Mouse (Mus musculus) liver, embryonic 13.5 days (tissue): ENCODE results near the gene Usp29. TPM values are rescaled to one million over a fixed set of nuclear protein-coding genes. Genes with fewer than 3 reads are reported as not detected.
A peak's percentile ranks its signal among the peaks of the same experiment; 100 is the strongest.

Experiments
- ATAC-seq: fragments of 200-750 bp; cut with Nextera tagmentation; 2 replicates; pipeline ENCODE4 v1.8.0; 2017; ENCODE audit warnings: low read depth, mild to moderate bottlenecking, moderate number of reproducible peaks, moderate library complexity
- DNase-seq: peaks from one replicate; pipeline ENCODE4 v3.0.0; 2022
- H3K27ac ChIP-seq: fragments of 300-500 bp; sonication (generic); 2 replicates; pipeline ENCODE4 v1.5.1; 2015; ENCODE audit warnings: moderate library complexity, mild to moderate bottlenecking, inconsistent platforms
- H3K27me3 ChIP-seq: fragments of 300-500 bp; sonication (generic); 2 replicates; pipeline ENCODE4 v1.6.1; 2015; ENCODE audit warnings: mild to moderate bottlenecking, inconsistent platforms
- H3K36me3 ChIP-seq: fragments of 300-500 bp; sonication (generic); 2 replicates; pipeline ENCODE4 v1.6.1; 2015; ENCODE audit warnings: mild to moderate bottlenecking, inconsistent platforms
- H3K4me1 ChIP-seq: fragments of 300-500 bp; sonication (generic); replicated peaks from 2 replicates; pipeline ENCODE4 v1.6.1; 2015; ENCODE audit warnings: inconsistent platforms
- H3K4me2 ChIP-seq: fragments of 300-500 bp; sonication (generic); 2 replicates; pipeline ENCODE4 v1.6.1; 2015; ENCODE audit warnings: inconsistent platforms, mild to moderate bottlenecking, moderate library complexity
- H3K4me3 ChIP-seq: fragments of 300-500 bp; sonication (generic); replicated peaks from 2 replicates; pipeline ENCODE4 v1.5.1; 2015; ENCODE audit warnings: mild to moderate bottlenecking, inconsistent platforms
- H3K9ac ChIP-seq: fragments of 300-500 bp; sonication (generic); 2 replicates; pipeline ENCODE4 v1.6.1; 2015; ENCODE audit warnings: mild to moderate bottlenecking, inconsistent platforms
- H3K9me3 ChIP-seq: fragments of 300-500 bp; sonication (generic); replicated peaks from 2 replicates; pipeline ENCODE4 v1.6.1; 2016; ENCODE audit warnings: inconsistent platforms
- WGBS: fragments of 180-500 bp; shearing (Covaris S2); methylation state at CpG from one replicate; pipeline ENCODE4 v1.1.7; 2015; ENCODE audit not compliant: insufficient replicate concordance; 5-methylcytosine and 5-hydroxymethylcytosine counted together
- polyA plus RNA-seq: library from polyadenylated mRNA; unstranded; fragments of >200 nt; fragmentation: Nextera tagmentation; extraction: Ambion mirVana; gene quantifications from 2 replicates; pipeline ENCODE4 v1.2.1, GENCODE M21; 2015

The Usp29 gene
- polyA plus RNA-seq, 1 experiment from 2014 or later: 1.9 TPM

DNA sequence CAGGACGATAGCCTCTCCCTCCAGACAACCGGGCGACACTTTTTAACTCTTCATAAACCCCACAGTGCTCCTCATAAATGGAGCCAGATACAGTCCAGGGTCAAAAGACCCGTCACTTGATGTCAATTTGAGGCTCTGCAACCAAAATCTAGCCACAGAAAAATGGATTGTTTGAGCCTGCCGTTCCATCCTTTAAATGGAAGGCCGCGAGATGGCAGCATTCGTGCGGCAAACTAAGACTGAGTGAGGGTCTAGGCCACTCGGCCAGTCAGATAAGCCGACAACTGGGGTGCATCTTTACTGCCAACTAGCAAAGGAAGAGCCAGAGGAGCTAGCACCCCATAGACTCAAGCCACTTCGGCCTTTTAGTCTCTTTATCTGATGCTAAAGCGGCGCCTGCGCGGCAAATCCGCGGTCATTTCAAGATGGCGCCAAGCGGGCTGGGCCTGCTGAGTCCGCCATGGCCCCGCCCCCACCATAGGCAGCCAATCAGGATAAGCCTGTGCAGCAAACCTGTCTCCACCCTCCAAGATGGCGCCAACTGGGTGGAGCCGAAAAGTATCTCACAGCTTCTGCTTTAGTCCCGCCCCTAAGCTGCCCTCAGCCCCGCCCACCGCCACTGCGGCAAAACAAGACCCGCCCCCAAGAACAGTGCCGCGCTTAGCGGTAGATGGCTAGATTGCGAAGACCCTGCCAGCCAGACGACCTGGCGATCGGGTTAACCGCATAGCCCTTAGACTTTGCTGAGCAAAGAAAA lies 1.1 kb upstream of the Usp29 start:
- peak overlapping the region; percentile 58 for H3K4me3 ChIP-seq
- ATAC-seq: peak; percentile 31
- peak overlapping the region; percentile 70 for H3K4me2 ChIP-seq
- DNase-seq: peak; percentile 88
- H3K36me3 ChIP-seq: peaks cover 5% of the 10 kb centered on the region
- H3K9ac ChIP-seq: peak overlapping the region; percentile 68
- peak overlapping the region; percentile 85 for H3K27ac ChIP-seq
- H3K4me1 ChIP-seq: no peaks in the 10 kb centered on the region
- H3K9me3 ChIP-seq: peaks cover 31% of the 10 kb centered on the region
- H3K27me3 ChIP-seq: peaks cover 16% of the 10 kb centered on the region
- WGBS: 46% methylated on average over 37 of the region's 37 CpGs

DNA sequence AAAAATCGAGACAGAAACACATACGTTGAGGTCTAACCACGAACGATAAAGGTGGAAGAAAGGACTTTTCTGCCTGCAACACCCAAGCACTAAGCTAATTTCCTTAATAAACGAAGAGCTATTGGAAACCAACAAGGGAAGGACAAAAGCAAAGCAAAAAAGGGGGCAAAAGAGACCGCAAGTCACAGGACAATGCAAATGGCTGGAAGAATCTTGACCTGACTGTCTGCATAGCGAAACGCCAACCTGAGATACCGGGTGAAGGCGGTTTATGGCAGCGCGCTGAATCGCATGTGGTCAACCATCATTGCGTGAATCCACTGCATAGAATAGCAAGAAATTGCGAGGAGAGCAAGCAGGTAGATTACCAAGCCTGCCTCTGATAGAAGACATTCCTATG lies 423 bp downstream of the Usp29 start:
- DNase-seq: no peak
- Histone ChIP-seq H3K27ac (no peak overlapping the region), H3K36me3 (no peaks in the 10 kb centered on the region)

DNA sequence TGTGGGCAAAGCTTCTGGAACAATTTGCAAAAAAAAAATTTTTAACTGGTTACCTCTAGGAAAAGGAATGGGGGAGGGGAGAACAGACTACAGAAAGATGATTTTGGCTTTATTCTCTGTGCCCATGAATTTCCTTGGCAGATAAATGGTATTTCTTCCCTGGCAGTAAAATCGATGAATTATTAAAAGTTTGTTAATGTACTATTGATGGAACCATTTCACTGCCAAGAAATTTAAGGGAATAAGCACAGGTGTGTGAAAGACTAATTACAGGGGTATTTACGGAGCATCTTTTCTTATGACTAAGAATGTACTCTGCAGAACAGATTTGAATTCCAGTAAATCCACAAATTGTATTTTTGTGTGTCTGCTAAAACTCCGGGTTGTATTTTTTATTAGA lies 995 bp downstream of the Usp29 start:
- peaks cover 31% of the 10 kb centered on the region for H3K9me3 ChIP-seq
- H3K4me1 ChIP-seq: no peaks in the 10 kb centered on the region
- H3K9ac ChIP-seq: no peak overlapping the region
- no peak overlapping the region for H3K4me2 ChIP-seq
- ATAC-seq (no peak), DNase-seq (no peak)
- peak overlapping the region; percentile 58 for H3K4me3 ChIP-seq
- WGBS: 38% methylated on average over 3 of the region's 3 CpGs
- no peaks in the 10 kb centered on the region for H3K36me3 ChIP-seq
- H3K27ac ChIP-seq: no peak overlapping the region
- H3K27me3 ChIP-seq: peaks cover 16% of the 10 kb centered on the region

More for the DNA sequence above, 423 bp downstream of the Usp29 start:
- peak overlapping the region; percentile 58 for H3K4me3 ChIP-seq
- H3K4me2 ChIP-seq: peak overlapping the region; percentile 70
- peaks cover 16% of the 10 kb centered on the region for H3K27me3 ChIP-seq
- H3K4me1 ChIP-seq: no peaks in the 10 kb centered on the region
- WGBS: 44% methylated on average over 15 of the region's 15 CpGs
- H3K9me3 ChIP-seq: peaks cover 31% of the 10 kb centered on the region
- ATAC-seq: no peak
- H3K9ac ChIP-seq: peak overlapping the region; percentile 22; the same call in 1 of the 2 replicates

- H3K4me1 ChIP-seq: no peaks in the 10 kb centered on the region
- WGBS: 43% methylated on average over 4 of the region's 4 CpGs
- peak overlapping the region; percentile 30 for H3K4me2 ChIP-seq
- DNase-seq: no peak
- no peak for ATAC-seq
- H3K27me3 ChIP-seq: peaks cover 16% of the 10 kb centered on the region
- H3K9me3 ChIP-seq: peaks cover 31% of the 10 kb centered on the region
- peak overlapping the region; percentile 39; the same call in 1 of the 2 replicates for H3K9ac ChIP-seq
- H3K36me3 ChIP-seq: no peaks in the 10 kb centered on the region
- peak overlapping the region; percentile 58 for H3K4me3 ChIP-seq
- 0 out of 2 replicates have a peak overlapping the region, but pooled peaks have one; percentile 3 for H3K27ac ChIP-seq
Observed at GRCm38 (mm10) chr7:6731930-6732329, 1.6 kb downstream of the Usp29 start.

DNA sequence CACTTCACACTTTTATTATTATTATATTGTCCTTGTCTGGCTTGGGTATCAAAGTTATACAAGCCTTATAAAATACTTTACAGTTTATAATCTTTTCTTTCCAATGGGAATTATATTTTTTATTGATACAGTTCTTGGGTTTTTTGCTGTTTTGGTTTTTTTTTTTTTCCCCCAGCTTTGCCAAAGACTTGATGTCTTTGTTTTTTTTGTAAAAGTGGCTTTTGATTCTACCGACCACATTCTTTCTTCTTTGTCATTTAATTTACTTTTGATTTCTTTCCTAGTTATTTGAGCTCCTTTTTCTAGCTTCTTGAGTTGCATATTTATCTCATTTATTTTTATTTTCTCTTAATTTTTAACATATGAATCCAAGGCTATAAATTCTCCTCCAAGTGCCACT lies 5.7 kb downstream of the Usp29 start:
- Histone ChIP-seq H3K4me1 (no peaks in the 10 kb centered on the region), H3K27ac (no peak overlapping the region), H3K27me3 (peaks cover 8% of the 10 kb centered on the region; the same call in 1 of the 2 replicates), H3K36me3 (no peaks in the 10 kb centered on the region), H3K9ac (no peak overlapping the region), H3K9me3 (no peaks in the 10 kb centered on the region; the same call in 1 of the 2 replicates), H3K4me2 (no peak overlapping the region), H3K4me3 (no peak overlapping the region)
- WGBS: 48% methylated on average over 1 of the region's 1 CpGs
- ATAC-seq (no peak), DNase-seq (no peak)

- no peak overlapping the region for H3K9ac ChIP-seq
Observed at GRCm38 (mm10) chr7:6744281-6744904, 14.0 kb downstream of the Usp29 start.

GRCm38 (mm10) chr7:6749196-6749595 lies 18.8 kb downstream of the Usp29 start:
- no peaks in the 10 kb centered on the region for H3K36me3 ChIP-seq
- no peak overlapping the region for H3K9ac ChIP-seq
- no peak overlapping the region for H3K4me3 ChIP-seq
- no peak for DNase-seq
- no peaks in the 10 kb centered on the region for H3K4me1 ChIP-seq
- H3K27ac ChIP-seq: no peak overlapping the region
- 56% methylated on average over 7 of the region's 7 CpGs for WGBS
- ATAC-seq: no peak
- no peaks in the 10 kb centered on the region for H3K27me3 ChIP-seq
- H3K4me2 ChIP-seq: no peak overlapping the region
- no peaks in the 10 kb centered on the region for H3K9me3 ChIP-seq

More at GRCm38 (mm10) chr7:6744281-6744904, 14.0 kb downstream of the Usp29 start:
- Histone ChIP-seq H3K4me2 (no peak overlapping the region), H3K9me3 (no peaks in the 10 kb centered on the region), H3K4me3 (no peak overlapping the region), H3K27ac (no peak overlapping the region; the same call in 1 of the 2 replicates), H3K4me1 (no peaks in the 10 kb centered on the region), H3K36me3 (no peaks in the 10 kb centered on the region), H3K27me3 (no peaks in the 10 kb centered on the region)
- DNase-seq: no peak
- ATAC-seq: no peak
- 58% methylated on average over 10 of the region's 10 CpGs for WGBS

DNA sequence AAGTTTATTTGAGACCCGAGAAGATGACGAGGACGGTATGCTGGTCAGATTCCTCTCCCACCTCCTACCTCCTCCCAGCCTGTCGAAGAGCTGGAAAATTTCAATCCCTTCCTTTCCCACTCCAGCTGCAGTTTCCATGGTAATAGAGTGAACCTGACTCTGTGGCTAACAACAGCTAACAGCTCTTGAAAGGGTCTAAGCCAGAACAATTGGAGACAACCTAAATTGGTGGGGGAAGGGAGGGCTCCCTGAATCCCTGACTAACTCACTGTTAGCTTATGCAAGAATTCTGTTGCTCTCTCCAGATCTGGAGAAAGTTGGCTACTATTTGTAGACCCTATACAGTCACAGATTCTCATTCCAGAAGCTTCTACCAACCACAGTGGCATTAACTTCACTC lies 23.1 kb downstream of the Usp29 start:
- DNase-seq: no peak
- H3K4me1 ChIP-seq: 0 out of 2 replicates have a peak, but pooled peaks cover 2% of the 10 kb centered on the region
- H3K9ac ChIP-seq: no peak overlapping the region

DNA sequence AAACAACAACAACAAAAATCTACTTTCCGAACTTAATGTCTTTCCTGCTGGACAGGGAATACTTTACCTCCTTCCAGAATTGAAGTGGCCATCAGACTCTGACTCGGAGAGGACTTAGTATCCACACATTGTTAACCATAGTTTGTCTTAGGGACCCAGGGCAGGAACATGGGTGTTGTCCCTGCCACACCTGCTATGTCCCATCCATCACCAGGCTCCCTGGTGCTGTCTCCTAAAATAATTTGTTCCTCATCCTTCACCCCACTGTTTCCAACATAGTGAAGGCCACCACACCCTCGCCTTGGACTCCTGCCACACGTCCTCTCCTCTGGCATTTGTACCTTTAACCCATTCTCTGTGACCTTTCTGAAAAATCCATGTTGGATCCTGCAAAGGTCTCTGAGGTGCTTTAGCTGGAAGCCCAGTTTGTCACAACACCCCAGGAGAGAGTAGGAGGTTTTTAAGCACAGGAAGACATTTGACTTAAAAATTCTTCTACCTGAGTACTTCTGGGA lies 26.5 kb downstream of the Usp29 start:
- no peak overlapping the region for H3K9ac ChIP-seq
- no peak overlapping the region for H3K27ac ChIP-seq
- no peaks in the 10 kb centered on the region for H3K27me3 ChIP-seq
- H3K9me3 ChIP-seq: no peaks in the 10 kb centered on the region
- DNase-seq: no peak
- no peak for ATAC-seq
- 0 out of 2 replicates have a peak, but pooled peaks cover 2% of the 10 kb centered on the region for H3K4me1 ChIP-seq
- no peak overlapping the region for H3K4me2 ChIP-seq
- H3K4me3 ChIP-seq: no peak overlapping the region
- H3K36me3 ChIP-seq: no peaks in the 10 kb centered on the region
- 56% methylated on average over 4 of the region's 4 CpGs for WGBS

More for the DNA sequence above, 23.1 kb downstream of the Usp29 start:
- 45% methylated on average over 4 of the region's 4 CpGs for WGBS
- Histone ChIP-seq H3K4me3 (no peak overlapping the region), H3K4me2 (no peak overlapping the region), H3K36me3 (no peaks in the 10 kb centered on the region), H3K27me3 (no peaks in the 10 kb centered on the region), H3K27ac (no peak overlapping the region), H3K9me3 (no peaks in the 10 kb centered on the region)
- no peak for ATAC-seq

DNA sequence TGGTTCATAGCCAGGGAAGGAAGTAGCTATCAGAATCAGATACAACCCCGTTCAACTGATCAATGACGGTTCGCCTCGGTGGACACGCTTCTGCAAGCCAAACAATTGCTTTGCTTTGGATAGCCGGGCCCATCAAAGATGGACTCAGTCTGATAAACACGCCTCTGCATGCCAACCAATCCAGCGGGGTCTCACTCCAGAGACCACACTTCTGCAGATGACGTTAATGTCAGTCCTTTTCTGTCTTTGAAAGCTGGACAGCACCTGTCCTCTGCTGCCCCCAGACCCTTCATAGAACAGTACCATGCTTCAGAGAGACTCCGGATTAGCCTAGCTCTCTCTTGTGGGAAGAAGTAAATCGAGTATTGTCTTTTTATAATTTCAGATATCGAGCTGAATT lies 29.3 kb downstream of the Usp29 start:
- no peak for ATAC-seq
- Histone ChIP-seq H3K4me2 (no peak overlapping the region), H3K9ac (no peak overlapping the region), H3K27ac (no peak overlapping the region), H3K4me3 (no peak overlapping the region), H3K36me3 (no peaks in the 10 kb centered on the region), H3K27me3 (no peaks in the 10 kb centered on the region), H3K4me1 (0 out of 2 replicates have a peak, but pooled peaks cover 2% of the 10 kb centered on the region), H3K9me3 (no peaks in the 10 kb centered on the region)
- 66% methylated on average over 12 of the region's 12 CpGs for WGBS
- no peak for DNase-seq

DNA sequence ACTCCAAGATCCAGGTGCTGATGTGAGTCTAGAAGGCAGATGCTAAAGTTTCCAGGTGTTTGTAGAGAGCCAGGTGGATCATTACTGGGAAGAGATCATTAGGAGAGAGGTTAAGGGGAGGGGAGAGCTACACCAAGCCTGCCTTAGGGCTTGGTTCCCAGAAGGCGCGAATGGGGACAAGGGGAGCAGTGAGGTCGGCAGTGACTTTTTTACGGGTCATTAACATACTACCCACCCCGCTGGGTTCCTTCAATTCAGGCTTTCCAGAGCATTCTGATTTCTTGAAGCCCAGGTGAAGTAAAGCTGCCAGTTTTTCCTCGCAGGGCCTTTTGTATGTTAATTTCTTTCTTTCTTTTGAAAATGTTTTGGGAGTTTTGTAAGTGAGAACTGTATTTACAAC lies 29.8 kb downstream of the Usp29 start:
- H3K36me3 ChIP-seq: no peaks in the 10 kb centered on the region
- H3K4me1 ChIP-seq: 0 out of 2 replicates have a peak, but pooled peaks cover 2% of the 10 kb centered on the region
- ATAC-seq (no peak), DNase-seq (no peak)
- H3K27me3 ChIP-seq: no peaks in the 10 kb centered on the region
- no peak overlapping the region for H3K9ac ChIP-seq
- no peak overlapping the region for H3K4me2 ChIP-seq
- H3K27ac ChIP-seq: no peak overlapping the region
- 46% methylated on average over 6 of the region's 6 CpGs for WGBS
- no peaks in the 10 kb centered on the region for H3K9me3 ChIP-seq
- H3K4me3 ChIP-seq: no peak overlapping the region
